Mouse (Mus musculus): ENCODE results near the gene Fibp. TPM values are rescaled to one million over a fixed set of nuclear protein-coding genes. Genes with fewer than 3 reads are reported as not detected.

Gene Fibp
- polyA plus RNA-seq, 1 experiment = 143 TPM

DNA sequence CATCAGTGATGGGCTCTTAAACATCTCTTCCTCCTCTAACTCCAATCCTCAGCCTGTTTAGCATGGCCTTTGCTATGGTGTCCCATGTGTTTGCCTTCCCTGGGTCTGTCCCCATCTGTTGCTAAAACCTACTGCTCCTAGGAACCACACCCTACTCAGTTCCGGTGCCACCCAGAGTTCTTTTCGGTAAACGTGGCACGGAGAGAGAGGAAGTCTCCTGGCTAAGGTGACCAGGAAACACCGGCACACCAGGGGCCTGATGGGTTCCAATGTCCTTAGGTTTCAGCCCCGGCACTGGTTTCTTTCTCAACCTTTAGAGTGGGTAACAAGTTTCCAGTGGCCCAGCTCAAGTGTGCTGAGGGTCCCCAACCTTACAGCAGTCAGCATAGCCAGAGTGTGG lies 39.8 kb upstream of the Fibp start:
- Histone ChIP-seq H3K4me1 (ENCODE audit: control insufficient read depth, insufficient read depth, insufficient read length, low read length) (peaks cover 6% of the 10 kb centered on the region), H3K27ac (ENCODE audit: insufficient read depth, low read depth, low read length) (no peak overlapping the region), H3K4me3 (ENCODE audit: low read depth, low read length) (no peak overlapping the region), H3K27me3 (ENCODE audit: control insufficient read depth, insufficient read depth, low read length) (no peaks in the 10 kb centered on the region), H3K36me3 (ENCODE audit: control insufficient read depth, insufficient read depth, low read length) (peaks cover 31% of the 10 kb centered on the region)
- no peak for TF ChIP-seq POLR2A (IDR thresholded peaks at IDR 0.05; ENCODE audit: low read depth, low read length)
- WGBS = 85% methylated on average over 6 of the region's 6 CpGs

DNA sequence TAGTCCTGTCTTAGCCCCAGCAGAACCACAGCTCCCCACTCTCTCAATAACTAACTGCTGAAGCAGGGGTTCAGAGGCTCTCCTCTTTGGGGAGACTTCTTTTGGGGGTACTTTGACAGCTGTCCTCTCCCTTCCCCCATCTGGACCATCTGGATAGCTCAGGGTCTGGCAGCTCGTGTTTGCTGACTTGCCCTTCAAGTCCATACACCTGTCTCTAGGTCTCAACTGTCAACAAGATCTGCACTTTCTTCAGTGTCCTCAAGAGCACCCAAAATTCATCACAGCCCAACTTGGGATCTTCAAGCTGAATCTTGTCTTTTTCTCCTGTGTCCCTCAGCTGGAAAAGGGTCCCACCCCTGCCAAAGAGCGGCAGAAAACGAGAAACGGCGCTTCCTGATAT lies 38.6 kb upstream of the Fibp start:
- 85% methylated on average over 5 of the region's 5 CpGs for WGBS
- TF ChIP-seq POLR2A (IDR thresholded peaks at IDR 0.05; ENCODE audit: low read depth, low read length) = no peak
- no peak for TF ChIP-seq CTCF (IDR thresholded peaks at IDR 0.05; ENCODE audit: extremely low read depth, insufficient read length, insufficient replicate concordance, low read depth, low read length)
- H3K27me3 ChIP-seq (ENCODE audit: control insufficient read depth, insufficient read depth, low read length) = no peaks in the 10 kb centered on the region
- H3K36me3 ChIP-seq (ENCODE audit: control insufficient read depth, insufficient read depth, low read length) = peaks cover 36% of the 10 kb centered on the region
- H3K4me1 ChIP-seq (ENCODE audit: control insufficient read depth, insufficient read depth, insufficient read length, low read length) = peaks cover 17% of the 10 kb centered on the region
- H3K4me3 ChIP-seq (ENCODE audit: low read depth, low read length) = no peak overlapping the region
- H3K27ac ChIP-seq (ENCODE audit: insufficient read depth, low read depth, low read length) = no peak overlapping the region

DNA sequence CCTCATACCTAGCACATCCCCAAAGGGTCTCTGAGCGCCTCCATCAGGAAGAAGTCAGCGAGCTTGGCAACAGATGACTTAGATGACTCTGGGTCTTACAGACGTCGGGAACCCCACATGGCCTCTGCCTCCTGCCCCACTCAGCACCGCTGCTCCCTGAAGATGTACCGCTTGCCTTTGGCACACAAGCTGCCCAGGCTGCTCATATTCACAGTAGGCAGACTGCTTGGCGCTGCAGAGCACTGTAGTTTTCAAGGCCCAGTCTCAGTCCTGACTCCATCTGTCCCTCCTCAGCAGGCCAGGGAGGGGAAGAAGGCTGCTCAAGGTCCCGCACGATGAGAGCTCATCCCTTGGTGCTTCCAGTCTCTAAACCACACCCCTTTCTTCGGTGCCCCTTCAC lies 38.1 kb upstream of the Fibp start:
- 86% methylated on average over 10 of the region's 10 CpGs for WGBS
- H3K36me3 ChIP-seq (ENCODE audit: control insufficient read depth, insufficient read depth, low read length) = peaks cover 37% of the 10 kb centered on the region
- TF ChIP-seq POLR2A (IDR thresholded peaks at IDR 0.05; ENCODE audit: low read depth, low read length) = no peak
- no peak for TF ChIP-seq CTCF (IDR thresholded peaks at IDR 0.05; ENCODE audit: extremely low read depth, insufficient read length, insufficient replicate concordance, low read depth, low read length)

DNA sequence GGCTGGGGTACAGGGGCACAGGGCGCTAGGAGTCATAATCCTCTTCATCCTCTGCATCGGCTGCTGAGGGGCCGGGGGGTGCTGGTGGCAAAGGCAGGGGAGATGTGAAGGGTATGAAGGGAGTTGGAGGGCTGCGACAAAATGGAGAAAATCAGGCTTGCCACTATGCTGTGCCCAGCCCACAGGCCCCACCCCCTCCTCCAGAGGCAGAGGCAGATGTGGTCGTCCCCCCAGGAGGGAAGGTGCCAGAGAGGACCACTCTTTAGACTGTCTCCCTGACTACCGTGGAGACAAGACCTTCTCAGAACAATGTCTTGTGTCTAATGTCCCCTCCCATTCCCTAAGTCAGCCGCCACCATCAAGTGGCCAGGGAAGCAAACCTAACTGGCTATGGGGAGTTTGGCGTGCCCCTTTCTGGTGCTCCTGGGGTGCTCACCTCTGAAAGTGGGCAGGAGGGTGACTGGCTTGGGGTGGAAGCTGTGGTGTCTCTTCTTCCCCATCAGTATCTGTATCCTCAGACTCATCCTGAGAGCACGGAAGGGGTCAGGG lies 37.4 kb upstream of the Fibp start:
- Histone ChIP-seq H3K36me3 (ENCODE audit: control insufficient read depth, insufficient read depth, low read length) (peaks cover 34% of the 10 kb centered on the region), H3K4me3 (ENCODE audit: low read depth, low read length) (no peak overlapping the region; the same call in 1 of the 2 replicates), H3K27ac (ENCODE audit: insufficient read depth, low read depth, low read length) (no peak overlapping the region), H3K27me3 (ENCODE audit: control insufficient read depth, insufficient read depth, low read length) (no peaks in the 10 kb centered on the region), H3K4me1 (ENCODE audit: control insufficient read depth, insufficient read depth, insufficient read length, low read length) (peaks cover 17% of the 10 kb centered on the region)
- WGBS = 81% methylated on average over 9 of the region's 9 CpGs
- TF ChIP-seq POLR2A (IDR thresholded peaks at IDR 0.05; ENCODE audit: low read depth, low read length) (no peak), CTCF (IDR thresholded peaks at IDR 0.05; ENCODE audit: extremely low read depth, insufficient read length, insufficient replicate concordance, low read depth, low read length) (no peak)

More for the DNA sequence above, 38.1 kb upstream of the Fibp start:
- Histone ChIP-seq H3K4me3 (ENCODE audit: low read depth, low read length) (no peak overlapping the region), H3K4me1 (ENCODE audit: control insufficient read depth, insufficient read depth, insufficient read length, low read length) (peaks cover 17% of the 10 kb centered on the region), H3K27me3 (ENCODE audit: control insufficient read depth, insufficient read depth, low read length) (no peaks in the 10 kb centered on the region), H3K27ac (ENCODE audit: insufficient read depth, low read depth, low read length) (no peak overlapping the region)

DNA sequence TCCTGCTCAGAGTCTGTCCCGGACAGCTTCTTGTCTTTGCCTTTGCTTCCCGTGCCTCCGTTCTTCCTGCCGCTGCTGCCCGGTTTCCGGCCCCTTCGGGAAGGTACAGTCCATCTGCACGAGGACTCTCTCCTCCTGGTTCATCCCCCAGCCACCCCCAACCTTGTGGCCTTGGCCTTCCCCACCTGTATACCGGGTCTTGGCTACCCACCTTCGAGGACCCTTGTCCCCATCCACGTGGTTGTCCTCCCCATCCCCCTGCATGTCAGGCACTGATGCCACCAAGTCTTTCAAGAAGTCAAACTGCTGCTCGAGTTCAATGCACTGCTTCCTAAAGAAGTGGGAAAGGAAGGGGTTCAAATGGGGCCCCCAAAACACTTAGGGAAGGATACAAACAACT lies 36.9 kb upstream of the Fibp start:
- Histone ChIP-seq H3K27me3 (ENCODE audit: control insufficient read depth, insufficient read depth, low read length) (no peaks in the 10 kb centered on the region), H3K4me1 (ENCODE audit: control insufficient read depth, insufficient read depth, insufficient read length, low read length) (peaks cover 17% of the 10 kb centered on the region), H3K4me3 (ENCODE audit: low read depth, low read length) (peak overlapping the region; percentile 93), H3K27ac (ENCODE audit: insufficient read depth, low read depth, low read length) (no peak overlapping the region), H3K36me3 (ENCODE audit: control insufficient read depth, insufficient read depth, low read length) (peaks cover 30% of the 10 kb centered on the region)
- WGBS = 54% methylated on average over 12 of the region's 12 CpGs
- TF ChIP-seq POLR2A (IDR thresholded peaks at IDR 0.05; ENCODE audit: low read depth, low read length) = no peak
- no peak for TF ChIP-seq CTCF (IDR thresholded peaks at IDR 0.05; ENCODE audit: extremely low read depth, insufficient read length, insufficient replicate concordance, low read depth, low read length)

DNA sequence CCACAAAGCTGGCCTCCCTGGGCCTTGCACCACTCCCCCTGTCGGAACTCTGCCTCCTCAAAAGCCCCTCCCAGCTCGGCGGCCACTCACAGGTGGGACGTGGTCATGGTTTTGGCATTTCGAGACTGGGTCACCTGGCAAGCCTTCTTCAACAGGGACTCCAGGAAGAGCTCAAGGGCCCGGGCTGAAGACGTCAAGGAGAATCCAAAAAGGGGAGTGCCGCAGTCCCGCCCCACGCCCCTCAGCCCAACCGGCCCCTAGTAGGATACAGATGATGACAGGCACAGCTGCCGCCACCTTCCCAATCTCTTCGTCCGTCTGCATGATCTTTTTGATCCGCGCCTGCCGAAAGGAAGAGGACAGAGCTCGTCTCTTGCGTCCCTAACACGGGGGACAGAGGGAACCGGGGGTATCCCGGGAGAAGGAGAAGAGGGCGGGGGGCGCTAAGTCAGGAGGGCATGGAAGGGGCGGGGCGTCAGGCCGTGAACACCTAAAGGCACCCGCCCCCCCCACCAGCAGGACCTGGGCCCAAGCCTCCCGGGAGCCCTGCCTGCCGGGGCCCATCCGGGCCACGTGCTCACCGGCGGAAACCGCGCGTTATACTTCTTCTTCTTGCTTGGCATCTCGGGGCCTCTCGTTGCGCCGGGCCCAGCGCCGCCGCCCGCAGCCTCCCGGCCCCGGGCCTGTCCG lies 36.2 kb upstream of the Fibp start:
- TF ChIP-seq POLR2A (IDR thresholded peaks at IDR 0.05; ENCODE audit: low read depth, low read length) (no peak), CTCF (IDR thresholded peaks at IDR 0.05; ENCODE audit: extremely low read depth, insufficient read length, insufficient replicate concordance, low read depth, low read length) (no peak)
- Histone ChIP-seq H3K36me3 (ENCODE audit: control insufficient read depth, insufficient read depth, low read length) (peaks cover 30% of the 10 kb centered on the region), H3K4me3 (ENCODE audit: low read depth, low read length) (peak overlapping the region; percentile 93), H3K27me3 (ENCODE audit: control insufficient read depth, insufficient read depth, low read length) (no peaks in the 10 kb centered on the region), H3K4me1 (ENCODE audit: control insufficient read depth, insufficient read depth, insufficient read length, low read length) (peaks cover 17% of the 10 kb centered on the region), H3K27ac (ENCODE audit: insufficient read depth, low read depth, low read length) (peak overlapping the region; percentile 69)
- 1% methylated on average over 41 of the region's 48 CpGs for WGBS

DNA sequence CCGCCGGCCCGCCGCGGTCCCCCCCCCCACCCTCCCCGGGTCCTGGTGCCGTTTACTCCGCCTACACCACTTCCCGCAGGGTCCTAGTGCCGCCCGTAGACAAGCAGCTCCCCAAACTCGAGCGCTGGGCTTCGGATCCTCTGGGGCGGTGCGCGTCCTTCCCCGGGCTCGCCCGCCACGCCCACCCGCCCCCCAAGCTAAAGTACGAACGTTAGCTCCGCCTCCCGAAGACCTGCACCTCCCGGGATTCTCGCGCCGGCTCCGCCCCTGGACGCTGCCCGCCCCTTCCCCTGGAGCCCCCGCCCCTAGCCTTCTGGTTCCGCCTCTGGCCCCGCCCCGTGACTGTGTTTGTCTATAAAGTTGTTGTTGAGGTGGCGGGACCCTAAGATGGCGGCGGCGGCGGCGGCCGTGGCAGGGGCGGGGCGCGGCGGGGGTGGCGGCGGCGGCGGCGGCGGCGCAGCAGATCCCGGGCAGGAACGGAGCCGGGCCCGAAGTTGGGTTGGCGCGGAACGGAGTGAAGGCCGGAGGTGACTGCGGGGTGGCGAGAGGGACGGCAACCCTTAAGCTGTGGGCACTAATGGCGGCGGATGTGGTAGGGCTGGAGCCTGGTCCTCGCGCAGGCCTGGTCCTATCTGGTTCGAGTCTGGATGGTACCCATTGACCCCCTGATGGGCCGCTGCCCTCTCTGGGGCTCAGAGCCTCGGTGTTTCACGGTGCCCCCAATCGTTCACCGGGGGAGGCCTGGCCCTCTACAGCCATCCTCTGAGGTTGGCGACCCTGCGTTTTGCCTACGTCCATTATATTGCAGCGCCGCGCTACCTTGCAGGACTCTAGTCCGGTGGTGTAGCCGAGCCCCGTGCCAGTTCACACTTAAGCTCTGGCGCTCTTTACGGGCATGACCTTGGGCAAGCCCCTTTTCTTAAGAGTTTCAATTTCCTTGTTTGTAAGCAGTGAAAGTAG lies 35.4 kb upstream of the Fibp start, which contains the start of the genes Drap1 and AI837181:
Gene Drap1, minus strand, starts transcription at position 198 of the 960 bp plus-strand sequence.
Gene AI837181, plus strand, starts transcription at position 363 of the 960 bp plus-strand sequence.
- peaks cover 17% of the 10 kb centered on the region for H3K4me1 ChIP-seq (ENCODE audit: control insufficient read depth, insufficient read depth, insufficient read length, low read length)
- TF ChIP-seq CTCF (IDR thresholded peaks at IDR 0.05; ENCODE audit: extremely low read depth, insufficient read length, insufficient replicate concordance, low read depth, low read length) = no peak
- TF ChIP-seq POLR2A (IDR thresholded peaks at IDR 0.05; ENCODE audit: low read depth, low read length) = peak; percentile 51; the same call in 1 of the 2 replicates
- under 1% methylated on average over 80 of the region's 87 CpGs for WGBS
- peak within 1 kb of the TSS; percentile 89 for H3K27ac ChIP-seq (ENCODE audit: insufficient read depth, low read depth, low read length)
- H3K4me3 ChIP-seq (ENCODE audit: low read depth, low read length) = peak within 1 kb of the TSS; percentile 93
- H3K36me3 ChIP-seq (ENCODE audit: control insufficient read depth, insufficient read depth, low read length) = peaks cover 30% of the 10 kb centered on the region
- H3K27me3 ChIP-seq (ENCODE audit: control insufficient read depth, insufficient read depth, low read length) = no peaks in the 10 kb centered on the region

All from small intestine, adult 2 months (tissue).